Mouse (Mus musculus): ENCODE results near the gene Exosc10.

Gene Exosc10

GRCm38 (mm10) chr4:148607758-148608157 lies 49.5 kb downstream of the Exosc10 start:
- DNase-seq (ENCODE audit: low read depth): peak; percentile 65

- no peak for DNase-seq (ENCODE audit: low read depth)
Observed at GRCm38 (mm10) chr4:148609805-148610204, 51.6 kb downstream of the Exosc10 start.

GRCm38 (mm10) chr4:148610631-148611364 lies 52.6 kb downstream of the Exosc10 start:
- no peak for DNase-seq (ENCODE audit: low read depth)

- DNase-seq (ENCODE audit: low read depth): no peak
Observed at GRCm38 (mm10) chr4:148612557-148612956, 54.3 kb downstream of the Exosc10 start.

- DNase-seq (ENCODE audit: low read depth): no peak
Observed at GRCm38 (mm10) chr4:148613738-148614137, 55.5 kb downstream of the Exosc10 start.

GRCm38 (mm10) chr4:148619805-148620204 lies 61.6 kb downstream of the Exosc10 start:
- no peak for DNase-seq (ENCODE audit: low read depth)

- no peak for DNase-seq (ENCODE audit: low read depth)
Observed at GRCm38 (mm10) chr4:148620718-148621117, 62.5 kb downstream of the Exosc10 start.

- DNase-seq (ENCODE audit: low read depth): no peak
Observed at GRCm38 (mm10) chr4:148622485-148622884, 64.3 kb downstream of the Exosc10 start.

GRCm38 (mm10) chr4:148623609-148624008 lies 65.4 kb downstream of the Exosc10 start:
- no peak for DNase-seq (ENCODE audit: low read depth)

GRCm38 (mm10) chr4:148625010-148625409 lies 66.8 kb downstream of the Exosc10 start:
- DNase-seq (ENCODE audit: low read depth): no peak

GRCm38 (mm10) chr4:148625756-148626622 lies 67.8 kb downstream of the Exosc10 start:
- no peak for DNase-seq (ENCODE audit: low read depth)

- peak; percentile 89 for DNase-seq (ENCODE audit: low read depth)
Observed at GRCm38 (mm10) chr4:148626623-148627185, 68.5 kb downstream of the Exosc10 start, which contains the start of gene Tardbp. TSS of gene Tardbp (minus strand) at chr4:148627019.

- DNase-seq (ENCODE audit: low read depth): no peak
Observed at GRCm38 (mm10) chr4:148627246-148627645, 69.0 kb downstream of the Exosc10 start.

Data from c-Kit-positive CD71-positive TER-119-negative erythroid progenitor cells, embryonic 14.5 days (primary cell).